Mouse (Mus musculus): Measurements from ENCODE around the gene Vmac. TPM values are rescaled to one million over a fixed set of nuclear protein-coding genes. Genes with fewer than 3 reads are reported as not detected.
A peak's percentile ranks its signal among the peaks of the same experiment; 100 is the strongest.

Gene Vmac
- 20.3 and 26.9 TPM in 2 replicates for polyA plus RNA-seq (2015; fragmentation: Nextera tagmentation; extraction: Ambion mirVana)

- DNase-seq (ENCODE audit: low spot score): peak; percentile 97
These were observed at the start of gene Vmac, which contains the start of gene Ndufa11 for GRCm38 (mm10) chr17:56717363-56718058. Vmac (minus strand) TSS chr17:56718022. Ndufa11 (plus strand) TSS chr17:56717767.

- DNase-seq (ENCODE audit: low spot score): no peak
These were observed 49.0 kb upstream of the Vmac start for GRCm38 (mm10) chr17:56766631-56767405.

GRCm38 (mm10) chr17:56765431-56765830 is 47.6 kb upstream of the Vmac start:
- DNase-seq (ENCODE audit: low spot score): no peak

- DNase-seq (ENCODE audit: low spot score): peak; percentile 92
These were observed 46.9 kb upstream of the Vmac start, which contains the start of gene Dus3l for GRCm38 (mm10) chr17:56764474-56765354. Dus3l (plus strand) TSS chr17:56764757.

GRCm38 (mm10) chr17:56763741-56764250 is 46.0 kb upstream of the Vmac start:
- no peak for DNase-seq (ENCODE audit: low spot score)

- DNase-seq (ENCODE audit: low spot score): peak; percentile 70
These were observed 45.2 kb upstream of the Vmac start for GRCm38 (mm10) chr17:56762769-56763731.

- peak; percentile 95 for DNase-seq (ENCODE audit: low spot score)
These were observed 44.2 kb upstream of the Vmac start for GRCm38 (mm10) chr17:56761991-56762410.

- no peak for DNase-seq (ENCODE audit: low spot score)
These were observed 43.3 kb upstream of the Vmac start for GRCm38 (mm10) chr17:56761077-56761476.

GRCm38 (mm10) chr17:56759261-56759660 is 41.4 kb upstream of the Vmac start:
- DNase-seq (ENCODE audit: low spot score): no peak

GRCm38 (mm10) chr17:56758132-56758531 is 40.3 kb upstream of the Vmac start:
- peak; percentile 91 for DNase-seq (ENCODE audit: low spot score)

- DNase-seq (ENCODE audit: low spot score): peak; percentile 73
These were observed 39.7 kb upstream of the Vmac start, which contains the start of gene Nrtn for GRCm38 (mm10) chr17:56757416-56758123. Nrtn (minus strand) TSS chr17:56757530.

- DNase-seq (ENCODE audit: low spot score): peak; percentile 39
These were observed 39.0 kb upstream of the Vmac start for GRCm38 (mm10) chr17:56756703-56757399.

- peak; percentile 60 for DNase-seq (ENCODE audit: low spot score)
These were observed 36.7 kb upstream of the Vmac start for GRCm38 (mm10) chr17:56754271-56755185.

- DNase-seq (ENCODE audit: low spot score): no peak
These were observed 35.6 kb upstream of the Vmac start for GRCm38 (mm10) chr17:56753452-56753851.

- DNase-seq (ENCODE audit: low spot score): peak; percentile 55
These were observed 33.7 kb upstream of the Vmac start for GRCm38 (mm10) chr17:56751404-56752072.

- no peak for DNase-seq (ENCODE audit: low spot score)
These were observed 26.4 kb upstream of the Vmac start for GRCm38 (mm10) chr17:56744173-56744572.

- no peak for DNase-seq (ENCODE audit: low spot score)
These were observed 23.0 kb upstream of the Vmac start for GRCm38 (mm10) chr17:56740788-56741160.

All from thymus, postnatal 0 days (tissue).